Mouse (Mus musculus): ENCODE measurements around the gene Adam25.
"Not testable (repeated sequence)": the region's sequence is repeated elsewhere in the genome, so short reads cannot be mapped to it uniquely, and the experiment has no call there.

The Adam25 gene

DNA sequence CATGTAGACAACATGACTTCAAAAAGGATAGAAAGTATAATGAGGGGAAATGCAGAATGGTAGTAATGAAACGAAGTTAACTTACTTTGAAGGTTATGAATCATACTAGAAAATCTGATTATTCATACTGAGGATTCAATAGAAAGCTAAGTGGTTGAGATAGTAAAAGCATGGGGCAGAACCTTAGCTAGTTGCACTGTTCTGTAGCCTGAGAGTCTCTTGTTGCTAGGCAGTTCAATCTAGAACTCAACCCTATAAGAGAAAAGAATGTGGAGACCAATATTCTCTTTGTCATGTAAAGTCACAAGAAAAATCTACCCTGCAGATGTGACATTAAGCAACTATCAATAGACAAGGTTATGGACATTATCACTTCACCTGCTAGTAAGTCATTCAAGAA is at the start of gene Adam25:
Gene Adam25 (plus strand): TSS at position 301 of the 400 bp plus-strand sequence.
- H3K27me3 ChIP-seq (ENCODE audit: insufficient read depth, low read length); H3K4me3 ChIP-seq (replicated peaks; ENCODE audit: low read length); H3K9me3 ChIP-seq (ENCODE audit: low read length); H3K4me1 ChIP-seq (replicated peaks; ENCODE audit: low read depth, low read length); H3K36me3 ChIP-seq (ENCODE audit: insufficient read depth, low read length): not testable (repeated sequence)

DNA sequence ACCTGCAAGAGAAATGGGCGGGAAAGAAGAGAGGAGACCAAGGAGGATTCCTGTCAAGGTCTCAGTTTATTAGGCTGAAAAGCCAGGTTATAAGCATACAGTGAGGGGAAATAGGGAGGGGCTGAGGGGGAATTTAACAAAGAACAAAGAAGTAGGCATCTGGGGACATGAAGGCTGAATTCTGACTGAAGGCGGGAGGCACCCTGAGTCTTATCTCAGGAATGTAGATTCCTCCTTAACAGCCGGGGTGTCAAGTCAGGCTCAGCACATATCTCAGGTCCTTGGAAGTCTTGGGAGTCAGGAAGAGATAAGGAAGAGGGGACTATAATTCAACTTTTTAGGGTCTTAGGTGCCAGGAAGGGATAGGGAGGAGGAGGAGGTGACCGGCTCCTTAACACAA is 36.6 kb upstream of the Adam25 start:
- H3K9me3 ChIP-seq (ENCODE audit: low read length); H3K27me3 ChIP-seq (ENCODE audit: insufficient read depth, low read length); H3K36me3 ChIP-seq (ENCODE audit: insufficient read depth, low read length); H3K4me3 ChIP-seq (replicated peaks; ENCODE audit: low read length); H3K4me1 ChIP-seq (replicated peaks; ENCODE audit: low read depth, low read length): not testable (repeated sequence)

DNA sequence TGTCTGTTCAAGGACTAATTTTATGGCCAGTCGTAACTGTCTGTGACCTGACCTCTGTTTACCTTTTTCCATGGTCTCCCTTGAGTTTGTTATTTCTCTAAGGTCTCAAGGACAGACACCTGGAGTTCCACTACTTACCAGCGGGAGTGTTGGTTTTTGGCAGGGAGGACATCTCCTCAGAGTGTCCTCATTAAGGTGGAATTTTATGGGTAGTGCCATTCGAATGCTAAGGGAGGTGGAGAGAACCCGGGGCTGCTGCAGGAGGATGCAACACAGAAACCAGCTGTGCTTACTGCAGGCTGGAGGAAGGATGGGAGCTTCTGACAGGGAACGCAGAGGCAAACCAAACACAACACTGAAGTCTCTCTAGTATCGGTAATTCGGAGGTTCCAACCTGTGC is 36.0 kb upstream of the Adam25 start:
- H3K9me3 ChIP-seq (ENCODE audit: low read length): no peaks in the 10 kb centered on the region
- no peak for TF ChIP-seq CTCF (conservative IDR thresholded peaks at IDR 0.05; ENCODE audit: low read length)
- TF ChIP-seq NANOG (IDR thresholded peaks at IDR 0.05; ENCODE audit: borderline replicate concordance, low read length): no peak
- no peak for TF ChIP-seq POU5F1 (IDR thresholded peaks at IDR 0.05; ENCODE audit: borderline replicate concordance, low read length)
- peaks cover 8% of the 10 kb centered on the region; the same call in 1 of the 2 replicates for H3K4me1 ChIP-seq (replicated peaks; ENCODE audit: low read depth, low read length)
- no peaks in the 10 kb centered on the region for H3K36me3 ChIP-seq (ENCODE audit: insufficient read depth, low read length)
- no peak overlapping the region for H3K4me3 ChIP-seq (replicated peaks; ENCODE audit: low read length)
- H3K27me3 ChIP-seq (ENCODE audit: insufficient read depth, low read length): no peaks in the 10 kb centered on the region

DNA sequence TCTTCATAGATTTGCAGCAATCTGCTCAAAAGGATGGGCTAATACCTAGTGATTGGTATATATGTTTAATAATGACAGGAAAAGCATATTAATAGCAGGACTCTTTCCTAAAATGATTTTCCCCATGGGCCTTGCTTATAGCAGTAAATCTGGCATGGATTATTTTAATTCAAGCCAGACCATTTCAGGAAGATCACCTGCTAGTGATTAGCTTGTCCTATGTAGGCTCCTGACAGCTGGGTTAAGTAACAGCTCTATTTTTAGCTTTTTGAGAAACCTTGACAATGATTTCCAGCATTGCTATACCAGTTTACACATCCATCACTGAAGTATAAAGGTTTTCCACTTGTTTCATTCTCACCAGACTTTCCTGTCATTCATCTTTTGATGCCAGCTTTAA is 31.3 kb downstream of the Adam25 start:
- Histone ChIP-seq H3K36me3 (ENCODE audit: insufficient read depth, low read length) (no peaks in the 10 kb centered on the region), H3K4me3 (replicated peaks; ENCODE audit: low read length) (no peak overlapping the region), H3K4me1 (replicated peaks; ENCODE audit: low read depth, low read length) (no peaks in the 10 kb centered on the region), H3K9me3 (ENCODE audit: low read length) (no peaks in the 10 kb centered on the region), H3K27me3 (ENCODE audit: insufficient read depth, low read length) (no peaks in the 10 kb centered on the region)
- TF ChIP-seq POU5F1 (IDR thresholded peaks at IDR 0.05; ENCODE audit: borderline replicate concordance, low read length): no peak
- no peak for TF ChIP-seq NANOG (IDR thresholded peaks at IDR 0.05; ENCODE audit: borderline replicate concordance, low read length)
- no peak for TF ChIP-seq CTCF (conservative IDR thresholded peaks at IDR 0.05; ENCODE audit: low read length)

DNA sequence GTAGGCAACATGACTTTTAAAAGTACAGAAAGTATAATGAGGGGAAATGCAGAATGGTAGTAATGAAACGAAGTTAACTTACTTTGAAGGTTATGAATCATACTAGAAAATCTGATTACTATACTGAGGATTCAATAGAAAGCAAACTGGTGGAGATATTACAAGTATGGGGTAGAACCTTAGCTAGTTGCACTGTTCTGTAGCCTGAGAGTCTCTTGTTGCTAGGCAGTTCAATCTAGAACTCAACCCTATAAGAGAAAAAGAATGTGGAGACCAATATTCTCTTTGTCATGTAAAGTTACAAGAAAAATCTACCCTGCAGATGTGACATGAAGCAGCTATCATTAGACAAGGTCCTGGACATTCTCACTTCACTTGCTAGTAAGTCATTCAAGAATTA is 41.0 kb downstream of the Adam25 start, which contains the start of gene Adam20:
Gene Adam20 (plus strand): TSS at position 301 of the 400 bp plus-strand sequence.
- H3K4me1 ChIP-seq (replicated peaks; ENCODE audit: low read depth, low read length); H3K4me3 ChIP-seq (replicated peaks; ENCODE audit: low read length); H3K27me3 ChIP-seq (ENCODE audit: insufficient read depth, low read length); H3K9me3 ChIP-seq (ENCODE audit: low read length); H3K36me3 ChIP-seq (ENCODE audit: insufficient read depth, low read length): not testable (repeated sequence)

DNA sequence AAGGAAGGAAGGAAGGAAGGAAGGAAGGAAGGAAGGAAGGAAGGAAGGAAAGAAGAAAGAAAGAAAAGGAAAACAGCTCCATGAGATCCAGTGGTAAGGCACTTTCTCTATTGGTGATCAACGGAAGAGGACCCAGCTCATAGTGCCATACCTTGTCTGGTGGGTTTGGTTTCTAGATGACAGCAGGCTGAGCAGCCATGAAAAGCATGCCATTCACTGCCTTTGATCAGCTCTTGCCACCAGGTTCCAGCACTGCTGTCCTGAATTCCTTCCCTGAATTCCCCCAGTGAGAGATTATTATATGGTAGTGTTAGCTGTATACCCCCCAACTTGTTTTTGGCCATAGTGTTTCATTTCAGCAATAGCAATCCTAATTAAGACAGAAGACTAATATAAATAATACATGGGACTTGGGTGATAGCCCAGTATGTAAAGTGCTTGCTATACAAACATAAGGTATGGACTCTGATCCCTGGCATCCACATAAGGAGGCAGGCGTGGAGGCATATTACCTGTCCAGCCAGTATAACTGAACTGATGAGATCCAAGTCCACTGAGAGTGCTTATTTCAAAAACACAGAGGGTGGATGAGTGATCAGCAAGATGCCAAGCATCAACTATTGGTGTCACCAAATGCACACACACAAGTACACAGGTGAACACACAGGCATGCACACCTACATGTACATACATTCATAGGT is 51.5 kb downstream of the Adam25 start:
- no peaks in the 10 kb centered on the region for H3K36me3 ChIP-seq (ENCODE audit: insufficient read depth, low read length)
- H3K27me3 ChIP-seq (ENCODE audit: insufficient read depth, low read length): no peaks in the 10 kb centered on the region
- TF ChIP-seq CTCF (conservative IDR thresholded peaks at IDR 0.05; ENCODE audit: low read length): no peak
- no peak for TF ChIP-seq POU5F1 (IDR thresholded peaks at IDR 0.05; ENCODE audit: borderline replicate concordance, low read length)
- TF ChIP-seq NANOG (IDR thresholded peaks at IDR 0.05; ENCODE audit: borderline replicate concordance, low read length): no peak
- no peaks in the 10 kb centered on the region for H3K9me3 ChIP-seq (ENCODE audit: low read length)
- H3K4me1 ChIP-seq (replicated peaks; ENCODE audit: low read depth, low read length): no peaks in the 10 kb centered on the region
- H3K4me3 ChIP-seq (replicated peaks; ENCODE audit: low read length): no peak overlapping the region
